Mouse (Mus musculus): ENCODE measurements around the gene Birc2.

DNA sequence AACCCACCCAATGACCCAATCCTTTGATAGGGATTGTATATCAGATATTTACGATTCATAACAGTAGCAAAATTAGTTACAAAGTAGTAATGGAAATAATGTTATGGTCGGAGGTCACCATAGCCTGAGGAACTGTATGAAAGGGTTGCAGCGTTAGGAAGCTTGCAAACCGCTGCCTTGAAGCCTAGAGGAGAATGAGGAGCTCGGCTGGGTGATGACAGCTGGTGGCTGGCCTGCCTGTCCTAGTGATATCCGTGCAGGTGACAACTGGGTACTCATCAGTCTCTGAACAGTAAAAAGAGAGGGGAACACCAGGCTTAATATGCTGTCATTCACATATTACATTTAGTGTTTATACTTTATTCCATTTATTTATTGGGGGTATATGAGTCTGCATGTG is 48.5 kb downstream of the Birc2 start:
- TF ChIP-seq CTCF (IDR thresholded peaks at IDR 0.05; ENCODE audit: control insufficient read depth, insufficient read depth, insufficient replicate concordance, low read depth, low read length) (no peak), POLR2A (IDR thresholded peaks at IDR 0.05; ENCODE audit: control insufficient read depth, low read depth, low read length) (no peak)
